Mouse (Mus musculus) hindbrain, embryonic 12.5 days (tissue): ENCODE results near the gene Wipf3. TPM values are rescaled to one million over a fixed set of nuclear protein-coding genes. Genes with fewer than 3 reads are reported as not detected.

Source experiments
- ATAC-seq: fragments of 200-750 bp; cut with Nextera tagmentation; 2 replicates; pipeline ENCODE4 v1.8.0; 2017; ENCODE audit warnings: moderate TSS enrichment; ENCODE audit not compliant: low FRiP score
- H3K27ac ChIP-seq: fragments of 300-500 bp; sonication (generic); 2 replicates; pipeline ENCODE4 v1.5.1; 2016; ENCODE audit warnings: mild to moderate bottlenecking
- H3K27me3 ChIP-seq: fragments of 300-500 bp; sonication (generic); 2 replicates; pipeline ENCODE4 v1.6.1; 2016; ENCODE audit warnings: mild to moderate bottlenecking
- H3K36me3 ChIP-seq: fragments of 300-500 bp; sonication (generic); 2 replicates; pipeline ENCODE4 v1.6.1; 2016; ENCODE audit warnings: mild to moderate bottlenecking
- H3K4me1 ChIP-seq: fragments of 300-500 bp; sonication (generic); 2 replicates; pipeline ENCODE4 v1.6.1; 2016
- H3K4me2 ChIP-seq: fragments of 300-500 bp; sonication (generic); replicated peaks from 2 replicates; pipeline ENCODE4 v1.6.1; 2016; ENCODE audit warnings: mild to moderate bottlenecking
- H3K4me3 ChIP-seq: fragments of 300-500 bp; sonication (generic); 2 replicates; pipeline ENCODE4 v1.5.1; 2016; ENCODE audit warnings: mild to moderate bottlenecking
- H3K9ac ChIP-seq: fragments of 300-500 bp; sonication (generic); 2 replicates; pipeline ENCODE4 v1.6.1; 2016; ENCODE audit warnings: mild to moderate bottlenecking, moderate library complexity
- H3K9me3 ChIP-seq: fragments of 300-500 bp; sonication (generic); replicated peaks from 2 replicates; pipeline ENCODE4 v1.6.1; 2016; ENCODE audit warnings: mild to moderate bottlenecking
- WGBS: fragments of 180-500 bp; shearing (Covaris S2); methylation state at CpG from one replicate; pipeline ENCODE4 v1.1.7; 2016; 5-methylcytosine and 5-hydroxymethylcytosine counted together
- polyA plus RNA-seq: library from polyadenylated mRNA; unstranded; fragments of >200 nt; fragmentation: Nextera tagmentation; extraction: Ambion mirVana; gene quantifications from 2 replicates; pipeline ENCODE4 v1.2.1, GENCODE M21; 2016

Wipf3 gene
- polyA plus RNA-seq, 1 experiment from 2014 or later, result 1.5 TPM

DNA sequence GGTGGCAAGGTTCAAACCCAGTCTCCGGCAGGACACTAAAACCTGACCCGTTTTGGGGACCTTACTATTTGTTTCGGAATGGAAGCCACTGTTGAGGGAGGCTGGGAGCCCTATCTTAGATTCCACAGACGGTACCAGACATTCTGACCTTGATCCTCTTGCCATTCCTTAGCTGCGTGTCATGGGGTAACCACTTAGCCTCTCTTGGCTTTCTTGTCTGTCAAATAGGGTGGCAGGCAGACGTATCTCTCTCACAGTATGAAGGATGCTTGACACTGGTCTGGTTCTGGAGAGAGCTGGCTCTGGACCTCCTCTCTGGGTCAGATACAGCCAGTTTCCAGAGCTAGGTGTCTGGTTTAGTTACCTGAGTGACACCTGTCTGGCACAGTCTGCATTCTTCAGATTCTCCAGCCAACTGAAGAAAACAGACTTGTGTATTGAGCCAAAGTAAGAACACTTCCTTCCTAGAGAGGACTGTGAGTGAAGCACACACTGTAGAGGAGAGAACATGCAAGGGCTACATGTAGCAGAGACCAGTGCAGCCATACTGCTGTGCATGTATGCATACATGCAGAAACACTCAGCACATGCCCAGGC, 56.7 kb downstream of the Wipf3 start:
- 0 out of 2 replicates have a peak, but pooled peaks cover 2% of the 10 kb centered on the region for H3K36me3 ChIP-seq
- no peaks in the 10 kb centered on the region for H3K9me3 ChIP-seq
- H3K4me1 ChIP-seq, result peaks cover 13% of the 10 kb centered on the region
- H3K27me3 ChIP-seq, result peaks cover 19% of the 10 kb centered on the region
- no peak overlapping the region for H3K9ac ChIP-seq
- 29% methylated on average over 6 of the region's 6 CpGs for WGBS
- H3K27ac ChIP-seq, result no peak overlapping the region
- H3K4me3 ChIP-seq, result peak overlapping the region; percentile 28; the same call in 1 of the 2 replicates
- peak; percentile 14; the same call in 1 of the 2 replicates for ATAC-seq
- peak overlapping the region; percentile 57 for H3K4me2 ChIP-seq

DNA sequence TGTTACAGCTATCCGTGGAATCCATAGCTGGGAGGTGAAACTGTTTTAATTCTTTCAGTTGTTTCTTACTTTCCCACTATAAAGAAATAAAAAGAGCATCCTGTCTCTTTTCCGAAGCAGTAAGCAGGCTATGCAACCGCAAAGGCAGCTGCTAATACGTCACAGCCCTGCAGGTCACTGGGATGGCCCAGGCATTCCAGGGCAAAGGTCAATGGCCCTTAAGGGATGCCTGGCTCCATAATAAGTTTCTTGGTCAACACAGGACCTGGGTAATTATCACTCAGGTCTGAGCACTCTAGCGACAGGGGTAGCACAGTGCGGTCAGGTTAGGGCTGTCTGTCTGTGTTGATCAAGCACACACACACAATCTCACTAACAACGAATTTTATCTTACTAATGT, 61.7 kb downstream of the Wipf3 start:
- Histone ChIP-seq H3K9me3 (no peaks in the 10 kb centered on the region), H3K27me3 (peaks cover 8% of the 10 kb centered on the region), H3K36me3 (0 out of 2 replicates have a peak, but pooled peaks cover 2% of the 10 kb centered on the region), H3K9ac (no peak overlapping the region), H3K4me3 (no peak overlapping the region), H3K4me1 (peaks cover 8% of the 10 kb centered on the region; the same call in 1 of the 2 replicates), H3K27ac (no peak overlapping the region), H3K4me2 (no peak overlapping the region)
- ATAC-seq, result no peak
- 74% methylated on average over 7 of the region's 7 CpGs for WGBS

DNA sequence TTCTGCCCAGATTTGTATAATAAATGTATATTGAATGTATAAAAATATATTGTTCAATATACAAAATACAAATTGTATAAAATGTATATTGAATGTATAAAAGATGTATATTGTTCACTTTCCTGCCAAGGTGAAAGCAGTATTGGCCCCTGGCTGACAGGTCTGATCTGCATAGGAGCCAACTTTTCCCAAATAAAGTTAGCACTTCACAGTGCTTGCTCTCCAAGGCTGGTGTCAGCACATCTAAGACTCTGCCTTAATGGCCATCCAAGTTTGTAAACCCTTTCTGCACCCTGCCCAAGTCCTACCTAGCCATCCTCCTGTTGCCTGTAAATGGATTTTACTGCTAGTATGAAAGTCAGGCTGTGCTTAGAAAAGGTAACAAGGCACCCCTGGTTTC, 64.7 kb downstream of the Wipf3 start:
- Histone ChIP-seq H3K4me3 (no peak overlapping the region), H3K9me3 (no peaks in the 10 kb centered on the region), H3K4me2 (no peak overlapping the region), H3K27me3 (no peaks in the 10 kb centered on the region), H3K36me3 (0 out of 2 replicates have a peak, but pooled peaks cover 2% of the 10 kb centered on the region), H3K4me1 (peaks cover 8% of the 10 kb centered on the region; the same call in 1 of the 2 replicates), H3K27ac (no peak overlapping the region), H3K9ac (no peak overlapping the region)
- ATAC-seq, result no peak

DNA sequence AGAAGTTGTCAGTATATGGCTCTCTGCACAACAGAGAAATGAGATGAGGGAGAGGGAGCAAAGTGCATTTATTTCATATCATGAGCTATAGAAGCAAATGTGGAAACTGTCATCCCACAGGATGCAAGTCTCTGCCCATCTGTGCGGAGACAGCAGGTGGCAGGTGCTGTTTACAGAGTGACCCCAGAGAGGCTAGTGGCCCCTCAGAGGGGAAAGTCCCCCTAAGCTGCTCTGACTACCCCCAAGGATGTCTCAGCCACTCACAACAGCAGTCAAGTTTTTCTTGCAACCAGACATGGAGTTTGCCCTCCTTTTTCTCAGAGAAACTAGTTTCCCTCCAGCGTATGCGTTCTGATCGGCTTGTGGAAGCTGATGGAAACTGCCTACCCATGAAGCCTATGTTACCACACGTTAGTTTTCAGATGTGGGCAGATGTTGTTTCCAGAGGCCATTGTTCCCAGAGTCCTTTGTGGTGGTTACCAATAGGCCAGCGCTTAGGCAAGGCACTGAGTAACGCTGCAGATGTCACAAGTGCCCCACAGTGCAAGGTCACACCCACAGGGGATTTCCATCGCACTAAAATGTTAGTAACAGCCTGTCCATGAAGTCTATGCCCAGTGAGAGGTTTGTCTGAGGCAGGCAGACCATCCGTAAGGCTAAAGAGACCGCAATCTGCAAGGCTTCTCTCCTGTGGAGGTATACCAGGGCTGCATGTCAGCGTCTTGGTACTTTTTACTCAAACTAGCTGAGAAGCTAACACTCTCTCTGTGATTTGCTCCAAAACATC, 65.4 kb downstream of the Wipf3 start:
- no peak overlapping the region for H3K4me2 ChIP-seq
- H3K36me3 ChIP-seq, result 0 out of 2 replicates have a peak, but pooled peaks cover under 1% of the 10 kb centered on the region
- peaks cover 8% of the 10 kb centered on the region; the same call in 1 of the 2 replicates for H3K4me1 ChIP-seq
- no peak overlapping the region for H3K9ac ChIP-seq
- no peaks in the 10 kb centered on the region for H3K9me3 ChIP-seq
- H3K4me3 ChIP-seq, result no peak overlapping the region
- no peak for ATAC-seq
- H3K27me3 ChIP-seq, result no peaks in the 10 kb centered on the region
- WGBS, result 57% methylated on average over 11 of the region's 11 CpGs
- H3K27ac ChIP-seq, result no peak overlapping the region

DNA sequence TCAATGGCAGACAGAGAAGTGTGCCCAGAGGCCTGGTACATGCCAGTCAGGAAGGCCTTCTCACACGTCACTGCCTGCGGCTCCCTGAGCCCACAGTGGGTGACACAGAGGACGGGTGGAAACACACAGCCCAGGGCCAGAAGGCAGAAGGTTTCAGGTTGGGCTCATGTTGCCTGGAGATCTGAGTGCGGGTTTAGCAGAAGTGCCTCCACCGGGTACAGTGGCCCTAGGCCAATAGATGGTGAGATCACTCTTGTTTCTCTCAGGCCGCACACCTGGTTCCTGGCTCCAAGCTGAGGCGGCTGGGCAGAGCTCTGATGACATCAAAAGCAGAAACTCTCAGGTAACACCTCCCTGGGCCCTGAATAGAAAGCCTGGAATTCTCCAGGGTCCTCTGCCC, 66.8 kb downstream of the Wipf3 start:
- Histone ChIP-seq H3K9me3 (no peaks in the 10 kb centered on the region), H3K27ac (no peak overlapping the region), H3K4me1 (peaks cover 8% of the 10 kb centered on the region; the same call in 1 of the 2 replicates), H3K36me3 (no peaks in the 10 kb centered on the region; the same call in 1 of the 2 replicates), H3K27me3 (no peaks in the 10 kb centered on the region), H3K4me2 (no peak overlapping the region), H3K9ac (no peak overlapping the region), H3K4me3 (no peak overlapping the region)
- ATAC-seq, result no peak
- 80% methylated on average over 7 of the region's 7 CpGs for WGBS

DNA sequence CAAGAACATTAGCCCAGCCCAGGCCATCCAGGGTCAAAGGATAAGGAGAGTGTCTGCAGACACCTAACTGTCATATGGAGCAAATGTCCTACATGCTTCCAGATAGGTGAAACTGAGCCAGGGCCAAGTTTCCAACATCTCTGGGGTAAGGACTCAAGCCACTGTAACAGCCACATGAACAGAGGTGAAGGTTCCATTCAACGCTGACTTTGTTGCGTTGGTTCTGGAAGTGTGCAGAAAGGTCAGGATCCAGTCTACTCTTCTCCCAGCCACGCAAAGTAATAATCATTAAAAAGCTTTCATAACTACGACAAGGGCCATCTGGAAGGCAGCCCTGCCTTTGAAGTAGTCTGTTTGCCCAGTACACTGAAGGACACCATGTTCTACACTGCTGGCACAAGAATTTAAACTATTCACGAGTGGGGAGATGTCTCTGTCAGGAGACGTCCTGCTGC, 73.3 kb downstream of the Wipf3 start:
- Histone ChIP-seq H3K4me1 (peaks cover 6% of the 10 kb centered on the region), H3K36me3 (peaks cover 12% of the 10 kb centered on the region), H3K4me2 (no peak overlapping the region), H3K27ac (no peak overlapping the region), H3K27me3 (no peaks in the 10 kb centered on the region), H3K9ac (no peak overlapping the region), H3K4me3 (no peak overlapping the region), H3K9me3 (no peaks in the 10 kb centered on the region)
- ATAC-seq, result no peak
- 80% methylated on average over 6 of the region's 6 CpGs for WGBS

DNA sequence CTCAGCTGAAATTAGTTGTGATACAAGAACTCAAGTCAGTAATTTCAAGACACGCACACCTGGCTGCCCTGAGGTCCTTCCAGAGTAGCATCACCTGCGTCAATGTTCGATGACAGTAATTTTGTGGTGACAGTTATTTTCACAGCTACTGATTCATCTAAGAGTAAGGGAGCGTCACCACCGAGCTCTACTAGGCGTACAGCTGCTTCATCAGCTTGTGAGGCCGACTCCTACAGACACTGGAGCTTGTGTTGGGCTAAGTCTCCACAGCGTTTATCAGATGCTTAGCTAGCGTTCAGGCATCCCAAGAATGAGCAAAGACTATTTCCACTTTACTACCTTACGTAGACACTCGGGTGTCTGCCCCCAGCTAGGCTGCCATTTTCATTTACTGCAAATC, 76.9 kb downstream of the Wipf3 start:
- no peak overlapping the region for H3K4me3 ChIP-seq
- no peak overlapping the region for H3K9ac ChIP-seq
- H3K4me1 ChIP-seq, result peaks cover 23% of the 10 kb centered on the region
- 92% methylated on average over 11 of the region's 11 CpGs for WGBS
- no peaks in the 10 kb centered on the region for H3K27me3 ChIP-seq
- peaks cover 18% of the 10 kb centered on the region for H3K36me3 ChIP-seq
- no peak overlapping the region for H3K27ac ChIP-seq
- no peaks in the 10 kb centered on the region for H3K9me3 ChIP-seq
- H3K4me2 ChIP-seq, result no peak overlapping the region
- no peak for ATAC-seq

DNA sequence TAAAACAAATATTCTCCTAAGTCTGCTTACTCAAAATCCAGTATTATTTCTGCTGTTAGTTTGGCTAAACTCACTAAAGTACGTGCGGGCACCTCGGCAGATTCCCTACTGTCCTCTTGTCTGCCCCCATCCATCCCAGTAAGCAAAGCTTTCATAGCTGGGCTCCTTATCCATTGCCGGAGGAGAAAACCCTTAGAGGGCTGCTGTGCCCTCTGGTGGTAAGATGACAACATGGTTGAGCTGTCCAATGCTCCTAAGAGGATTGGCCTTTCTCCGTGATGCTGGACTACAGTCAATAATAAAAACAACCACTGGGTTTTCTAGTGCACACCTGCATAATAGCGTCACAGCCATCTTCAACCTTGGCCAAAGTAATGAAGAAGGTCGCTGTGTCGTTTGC, 77.6 kb downstream of the Wipf3 start:
- H3K27ac ChIP-seq, result 0 out of 2 replicates have a peak overlapping the region, but pooled peaks have one; percentile 83
- H3K27me3 ChIP-seq, result no peaks in the 10 kb centered on the region
- no peak overlapping the region for H3K4me2 ChIP-seq
- peaks cover 23% of the 10 kb centered on the region for H3K4me1 ChIP-seq
- H3K9ac ChIP-seq, result no peak overlapping the region
- peak; percentile 27; the same call in 1 of the 2 replicates for ATAC-seq
- no peak overlapping the region for H3K4me3 ChIP-seq
- H3K9me3 ChIP-seq, result no peaks in the 10 kb centered on the region
- WGBS, result 36% methylated on average over 8 of the region's 8 CpGs
- H3K36me3 ChIP-seq, result peaks cover 21% of the 10 kb centered on the region

DNA sequence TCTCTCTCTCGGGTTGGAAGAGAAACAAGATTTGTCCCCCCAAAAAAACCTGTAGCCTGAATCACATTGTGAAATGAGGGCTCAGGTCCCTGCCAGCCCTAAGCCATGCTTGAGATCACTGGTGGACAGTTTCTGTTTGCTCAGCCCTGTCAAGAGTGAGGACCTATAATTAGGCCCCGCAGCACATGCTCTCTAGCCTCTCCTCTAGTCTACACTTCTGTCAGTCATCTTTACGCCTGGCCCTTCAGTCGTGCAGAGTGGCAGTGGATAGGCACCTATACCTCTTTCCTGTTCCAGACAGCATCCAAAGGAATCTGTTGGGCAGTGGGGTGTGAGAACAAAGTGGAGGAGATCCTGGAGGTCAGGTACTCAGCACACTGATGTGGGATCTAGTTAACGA, 78.4 kb downstream of the Wipf3 start:
- no peaks in the 10 kb centered on the region for H3K9me3 ChIP-seq
- H3K4me1 ChIP-seq, result peaks cover 23% of the 10 kb centered on the region
- no peak overlapping the region for H3K4me2 ChIP-seq
- no peak overlapping the region for H3K4me3 ChIP-seq
- 59% methylated on average over 5 of the region's 5 CpGs for WGBS
- no peaks in the 10 kb centered on the region for H3K27me3 ChIP-seq
- H3K27ac ChIP-seq, result peak overlapping the region; percentile 83
- H3K9ac ChIP-seq, result 0 out of 2 replicates have a peak overlapping the region, but pooled peaks have one; percentile 29
- no peak for ATAC-seq
- peaks cover 22% of the 10 kb centered on the region for H3K36me3 ChIP-seq

DNA sequence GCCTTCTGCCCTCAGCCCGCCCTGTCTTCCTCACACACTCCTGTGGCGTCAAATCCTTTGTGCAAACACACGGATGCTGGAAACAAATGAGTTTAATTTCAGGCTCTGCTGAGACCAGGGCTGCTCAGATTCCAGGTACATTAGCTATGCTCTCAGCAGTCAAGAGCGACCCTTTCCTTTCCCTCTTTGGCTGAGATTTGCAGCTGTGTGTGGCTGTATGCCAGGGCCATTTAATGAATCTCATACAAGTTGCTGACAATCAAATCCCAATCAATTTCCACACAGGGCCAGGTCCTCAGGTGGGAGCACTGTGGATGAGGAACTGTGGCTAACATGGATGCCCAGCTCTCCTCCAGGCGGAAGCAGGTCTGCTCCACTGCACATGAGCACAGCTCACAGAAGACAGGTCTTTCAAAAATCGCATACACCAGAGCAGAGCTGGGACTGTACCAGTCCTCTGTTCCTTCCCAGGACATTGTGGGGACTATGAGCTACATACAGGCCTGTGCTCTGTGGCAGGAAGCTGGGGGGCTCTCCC, 78.9 kb downstream of the Wipf3 start:
- Histone ChIP-seq H3K4me1 (peaks cover 23% of the 10 kb centered on the region), H3K4me2 (no peak overlapping the region), H3K4me3 (no peak overlapping the region), H3K9me3 (no peaks in the 10 kb centered on the region), H3K9ac (0 out of 2 replicates have a peak overlapping the region, but pooled peaks have one; percentile 29), H3K27me3 (no peaks in the 10 kb centered on the region), H3K27ac (peak overlapping the region; percentile 83), H3K36me3 (peaks cover 26% of the 10 kb centered on the region)
- peak; percentile 72 for ATAC-seq
- WGBS, result 41% methylated on average over 6 of the region's 6 CpGs

DNA sequence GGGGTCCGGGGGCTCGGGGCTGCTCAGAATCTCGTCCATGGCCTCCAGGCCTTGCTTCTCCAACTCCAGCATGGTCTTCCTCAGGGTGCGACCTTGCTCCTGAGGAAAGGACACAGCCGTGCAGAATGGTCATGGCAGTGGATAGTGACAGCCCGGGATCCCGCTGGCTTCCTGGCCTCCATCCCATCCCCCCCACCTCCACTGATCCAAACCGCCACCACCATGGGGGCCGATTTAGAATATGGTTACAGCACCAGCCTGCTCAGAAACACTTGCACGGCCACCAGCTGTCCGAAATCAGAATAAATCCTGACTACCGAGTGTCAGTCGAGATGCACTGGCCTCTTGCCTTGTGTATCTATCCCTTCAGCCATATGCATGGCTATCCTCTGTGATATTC, 79.9 kb downstream of the Wipf3 start:
- H3K36me3 ChIP-seq, result peaks cover 34% of the 10 kb centered on the region
- H3K27me3 ChIP-seq, result no peaks in the 10 kb centered on the region
- H3K4me1 ChIP-seq, result peaks cover 23% of the 10 kb centered on the region
- peak overlapping the region; percentile 83 for H3K27ac ChIP-seq
- no peak overlapping the region for H3K4me3 ChIP-seq
- no peaks in the 10 kb centered on the region for H3K9me3 ChIP-seq
- no peak for ATAC-seq
- WGBS, result 84% methylated on average over 13 of the region's 13 CpGs
- no peak overlapping the region for H3K4me2 ChIP-seq
- H3K9ac ChIP-seq, result no peak overlapping the region

DNA sequence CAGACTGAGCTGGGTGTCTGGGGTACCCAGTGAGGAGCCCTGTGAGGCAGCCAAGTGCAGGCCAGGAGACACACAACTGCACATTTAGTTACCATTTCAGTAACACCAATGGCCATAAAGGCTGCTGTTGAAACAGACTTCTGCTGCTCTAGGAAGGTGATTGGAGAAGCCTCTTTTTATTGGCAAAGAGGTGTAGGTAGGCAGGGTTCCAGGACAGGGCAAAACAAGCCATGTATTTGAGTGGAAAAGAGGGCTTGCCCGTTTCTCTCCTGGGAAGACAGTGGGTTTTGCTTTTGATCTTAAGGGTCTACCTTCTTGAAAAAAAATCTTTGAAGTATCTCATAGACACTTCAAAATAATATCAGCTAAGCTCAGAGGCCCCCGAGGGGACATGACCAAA, 82.9 kb downstream of the Wipf3 start:
- Histone ChIP-seq H3K9ac (no peak overlapping the region), H3K9me3 (no peaks in the 10 kb centered on the region), H3K4me1 (peaks cover 22% of the 10 kb centered on the region), H3K4me2 (no peak overlapping the region), H3K36me3 (peaks cover 29% of the 10 kb centered on the region), H3K27me3 (no peaks in the 10 kb centered on the region), H3K4me3 (no peak overlapping the region), H3K27ac (no peak overlapping the region)
- no peak for ATAC-seq
- WGBS, result 75% methylated on average over 2 of the region's 2 CpGs
